Mouse (Mus musculus): ENCODE results near the gene R3hcc1l.

R3hcc1l gene

DNA sequence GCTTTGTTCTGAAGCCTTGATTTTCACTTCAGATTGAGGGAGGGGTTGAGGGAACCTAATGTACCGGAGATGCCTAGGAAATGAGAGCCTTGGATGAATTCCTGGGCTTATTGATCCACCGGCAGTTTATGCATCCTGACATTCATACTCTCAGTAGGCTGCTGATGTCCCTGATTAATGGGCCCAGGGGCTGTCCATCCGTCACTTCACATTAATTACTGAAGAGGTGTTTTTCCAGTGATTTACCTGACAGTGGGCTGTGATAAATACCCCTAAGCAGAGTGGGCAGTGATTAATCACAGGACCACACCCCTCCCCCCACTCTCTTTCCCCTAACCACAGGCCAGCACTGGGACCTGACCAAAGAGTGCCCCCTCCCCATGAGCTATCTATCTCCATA lies 22.1 kb downstream of the R3hcc1l start:
- no peak for DNase-seq (ENCODE audit: low spot score in 2 of 2)

DNA sequence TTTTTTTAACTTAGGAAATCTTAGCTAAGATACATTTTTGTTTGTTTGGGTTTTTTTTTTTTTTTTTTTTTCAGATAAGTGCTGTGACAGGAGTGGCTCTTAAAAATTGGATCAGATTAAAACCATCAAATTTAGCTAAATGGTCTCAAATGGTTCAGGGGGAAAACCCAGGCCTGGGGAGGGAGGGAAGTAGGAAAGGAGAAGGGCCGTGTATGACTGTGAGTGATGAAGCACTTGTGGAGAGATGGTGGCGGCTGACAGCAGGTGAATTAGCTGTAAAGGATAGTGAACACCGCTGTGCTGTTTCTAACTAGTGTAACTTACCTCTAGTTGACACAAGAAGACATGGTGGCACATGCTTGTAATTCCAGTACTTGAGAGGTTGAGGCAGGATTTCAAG lies 40.1 kb downstream of the R3hcc1l start:
- DNase-seq (ENCODE audit: low spot score in 2 of 2), result no peak

DNA sequence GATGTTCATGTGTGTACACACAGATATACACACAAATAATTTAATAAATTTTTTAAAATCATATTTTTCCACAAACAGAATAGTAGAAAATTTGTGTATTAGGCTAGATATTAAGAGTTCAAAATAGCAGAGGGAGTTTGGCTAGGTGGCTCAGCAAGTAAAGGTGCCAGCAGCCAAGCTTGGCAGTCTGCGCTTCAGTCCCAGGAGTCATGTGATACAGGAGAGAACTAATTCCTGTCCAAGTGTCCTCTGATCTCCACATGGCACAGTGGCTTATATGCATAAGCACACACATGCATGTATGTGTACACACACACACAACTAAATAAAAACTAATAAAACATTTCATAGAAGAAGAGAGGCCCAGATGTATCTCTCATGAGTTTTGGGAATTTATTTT lies 43.4 kb downstream of the R3hcc1l start:
- DNase-seq (ENCODE audit: low spot score in 2 of 2), result no peak

DNA sequence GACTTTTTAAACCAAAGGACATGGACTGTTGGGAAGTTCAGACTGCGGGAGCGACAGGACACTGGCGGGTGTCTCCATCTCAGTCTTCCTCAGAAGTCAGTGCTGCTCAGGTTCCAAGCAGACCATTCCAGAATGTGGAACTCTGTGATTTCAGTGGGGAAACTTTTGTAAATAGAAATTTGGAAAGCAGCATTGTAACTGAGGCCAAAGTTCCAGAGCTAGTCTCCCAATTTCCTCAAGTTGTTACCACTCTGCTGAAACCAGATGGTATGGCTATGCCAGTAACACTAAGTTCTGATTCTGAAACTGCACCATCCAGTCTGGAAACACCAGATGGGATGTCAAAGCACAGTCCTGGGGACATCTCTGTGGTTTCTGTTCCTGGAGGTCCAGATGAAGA lies 44.4 kb downstream of the R3hcc1l start:
- no peak for DNase-seq (ENCODE audit: low spot score in 2 of 2)

DNA sequence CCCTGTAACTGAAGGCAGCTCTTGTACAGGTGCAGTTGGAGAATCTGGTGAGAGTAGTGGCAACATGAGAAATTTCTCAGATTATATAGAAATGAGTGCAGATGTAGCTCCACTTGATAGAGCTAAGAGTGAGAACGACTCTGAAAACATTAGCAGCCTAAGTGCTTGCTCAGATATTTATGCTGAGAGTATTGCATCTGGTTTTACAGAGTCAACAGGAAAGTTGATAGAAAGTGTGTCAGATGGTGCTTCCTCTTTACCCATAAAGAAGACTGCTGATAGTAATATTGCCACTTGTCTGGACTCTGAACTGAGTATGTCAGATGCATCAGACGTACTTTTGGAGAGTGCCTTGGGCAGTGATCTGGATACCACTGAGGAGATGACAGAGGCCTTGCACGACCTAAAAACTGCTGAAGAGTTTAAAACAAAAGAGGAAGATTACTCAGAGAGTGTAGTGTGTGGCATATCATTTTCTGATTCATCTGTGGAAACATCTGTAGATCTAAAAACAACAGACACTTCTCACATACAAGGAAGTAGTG lies 45.2 kb downstream of the R3hcc1l start:
- no peak for DNase-seq (ENCODE audit: low spot score in 2 of 2)

DNA sequence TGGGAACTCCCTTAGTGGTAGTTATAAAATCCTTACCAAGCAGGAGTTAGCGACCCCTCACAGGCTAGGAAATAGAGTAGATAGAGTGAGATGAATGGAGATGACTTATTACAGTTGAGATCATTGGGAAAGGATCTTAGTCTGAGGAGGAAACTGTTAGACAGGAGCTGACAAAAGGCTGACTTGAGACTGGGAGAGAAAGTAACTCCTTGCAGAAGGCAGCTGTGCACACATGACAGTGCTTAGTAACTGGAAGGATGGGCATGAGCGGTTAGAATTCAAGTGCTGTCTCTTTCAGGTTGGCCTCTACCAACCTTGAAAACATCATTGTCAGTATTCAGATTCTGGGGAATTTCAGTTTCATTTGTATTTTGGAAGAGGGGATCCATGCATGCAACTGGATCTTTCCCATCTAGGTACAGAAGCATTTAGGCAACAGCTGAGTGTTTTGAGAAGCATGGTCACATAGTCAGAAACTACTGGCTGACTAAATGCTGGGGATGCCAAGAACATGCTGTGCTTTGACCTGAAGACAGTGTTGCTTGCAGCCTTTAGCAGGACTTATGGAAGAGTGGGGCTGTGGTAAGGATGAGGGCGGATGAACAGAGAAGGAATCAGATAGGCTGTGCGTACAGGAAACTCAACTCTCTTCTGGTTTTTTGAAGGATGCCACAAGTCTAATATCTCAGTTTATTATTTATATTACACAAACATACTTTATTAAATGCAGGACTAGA lies 47.9 kb downstream of the R3hcc1l start:
- DNase-seq (ENCODE audit: low spot score in 2 of 2), result no peak

DNA sequence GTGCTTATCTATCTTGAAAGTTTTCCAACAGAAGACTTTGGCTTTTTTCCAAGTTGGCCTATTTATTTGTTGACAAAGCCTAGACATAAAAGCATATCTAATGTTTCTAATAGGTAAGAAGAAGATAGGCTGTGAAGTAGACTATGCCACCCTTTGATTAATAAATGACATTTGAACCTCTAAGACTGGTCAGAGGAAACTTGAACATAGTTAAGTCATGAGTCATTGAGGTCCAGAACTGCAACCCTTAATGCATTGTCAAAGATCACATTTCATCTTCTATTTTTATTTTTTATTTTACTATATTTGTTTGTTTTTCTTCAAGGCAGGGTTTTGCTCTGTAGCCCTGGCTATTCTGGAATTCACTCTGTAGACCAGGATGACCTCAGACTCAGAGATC lies 48.5 kb downstream of the R3hcc1l start:
- no peak for DNase-seq (ENCODE audit: low spot score in 2 of 2)

DNA sequence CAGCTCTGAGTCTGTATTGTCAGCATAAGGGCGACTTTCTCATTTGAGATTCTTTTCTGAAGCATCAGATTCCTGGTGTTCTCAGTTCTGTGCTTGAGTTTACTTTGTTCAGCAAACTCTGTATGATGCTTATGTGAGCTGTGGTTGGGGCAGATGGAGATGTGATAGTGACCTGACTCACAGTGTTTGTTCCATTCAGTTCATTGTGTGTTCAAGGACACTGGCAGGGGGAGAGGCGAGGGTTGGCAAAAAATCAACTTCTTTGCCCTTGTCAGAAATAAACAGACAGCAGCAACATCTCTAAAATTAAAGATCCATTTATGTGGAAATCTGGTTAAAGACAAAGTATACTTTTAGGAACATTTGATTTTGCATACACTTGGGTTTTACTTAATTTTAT lies 50.5 kb downstream of the R3hcc1l start:
- no peak for DNase-seq (ENCODE audit: low spot score in 2 of 2)

DNA sequence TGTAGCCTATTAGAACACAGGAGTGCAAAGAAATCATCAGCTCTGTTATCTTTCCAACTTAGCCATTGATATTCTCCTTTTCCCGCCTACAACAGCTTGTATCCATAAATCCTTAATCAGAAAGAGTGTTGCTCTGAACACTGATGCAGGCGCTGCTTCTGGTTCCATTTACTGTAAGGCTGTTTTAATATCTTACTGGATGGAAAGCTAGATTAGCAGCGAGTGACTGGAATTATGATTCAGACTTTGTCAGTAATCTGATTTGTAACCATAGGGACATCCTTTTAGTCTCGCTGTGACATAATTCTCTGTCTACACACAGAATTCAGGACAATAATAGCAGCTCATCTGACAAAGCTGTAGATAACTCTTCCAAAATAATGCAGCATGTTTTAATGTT lies 52.7 kb downstream of the R3hcc1l start:
- DNase-seq (ENCODE audit: low spot score in 2 of 2), result no peak

DNA sequence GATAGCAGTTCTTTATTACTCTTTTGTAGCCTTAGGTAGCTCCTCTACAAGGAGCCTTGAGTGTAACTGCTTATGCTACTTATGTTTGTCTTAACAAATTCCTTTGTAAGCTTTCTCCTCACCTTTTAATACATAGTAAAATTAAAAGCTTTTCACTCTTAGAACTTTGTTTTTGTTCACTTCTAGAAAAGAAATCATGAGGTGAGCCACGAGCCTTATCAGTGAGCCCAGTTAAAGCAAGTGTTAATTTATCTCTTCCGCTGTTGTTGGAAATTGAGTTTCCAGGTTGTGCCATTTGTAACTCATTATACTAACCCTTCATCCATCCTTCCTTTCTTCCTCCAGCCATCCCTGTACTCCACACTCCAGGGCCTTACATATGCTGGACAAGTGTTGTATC lies 56.8 kb downstream of the R3hcc1l start:
- no peak for DNase-seq (ENCODE audit: low spot score in 2 of 2)

DNA sequence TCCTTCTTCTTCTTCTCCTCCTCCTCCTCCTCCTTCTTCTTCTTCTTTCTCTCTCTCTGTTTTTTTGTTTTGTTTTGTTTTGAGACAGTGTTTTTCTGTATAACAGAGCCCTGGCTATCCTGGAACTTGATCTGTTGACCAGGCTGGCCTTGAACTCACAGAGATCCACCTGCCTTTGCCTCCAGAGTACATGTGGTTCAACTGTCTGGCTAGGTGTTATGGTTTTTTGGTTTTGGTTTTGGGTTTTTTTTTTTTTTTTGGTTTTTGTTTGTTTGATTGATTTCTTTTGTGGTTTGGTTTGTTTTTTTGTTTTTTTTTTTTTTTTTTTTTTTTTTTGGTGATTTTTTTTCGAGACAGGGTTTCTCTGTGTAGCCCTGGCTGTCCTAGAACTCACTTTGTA lies 58.3 kb downstream of the R3hcc1l start:
- DNase-seq (ENCODE audit: low spot score in 2 of 2), result no peak

DNA sequence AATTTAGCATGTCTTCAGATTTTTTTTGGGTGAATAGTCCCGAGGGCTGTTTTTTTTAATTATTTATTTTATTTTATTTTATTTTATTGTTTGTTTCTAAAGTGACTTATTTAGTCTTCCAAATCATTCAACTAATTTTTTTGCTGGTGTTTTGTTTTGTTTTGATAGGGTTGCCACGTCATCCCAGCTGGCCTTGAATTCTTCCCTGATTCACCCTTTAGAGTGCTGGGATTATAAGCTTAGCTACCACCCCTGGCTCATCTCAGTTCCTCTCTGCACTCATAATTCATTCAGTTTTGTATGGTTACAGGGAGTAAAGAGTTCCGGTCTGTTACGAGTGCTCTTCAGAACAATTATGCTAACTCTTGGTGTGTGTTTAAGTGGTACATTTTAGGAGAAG lies 60.1 kb downstream of the R3hcc1l start:
- no peak for DNase-seq (ENCODE audit: low spot score in 2 of 2)

DNA sequence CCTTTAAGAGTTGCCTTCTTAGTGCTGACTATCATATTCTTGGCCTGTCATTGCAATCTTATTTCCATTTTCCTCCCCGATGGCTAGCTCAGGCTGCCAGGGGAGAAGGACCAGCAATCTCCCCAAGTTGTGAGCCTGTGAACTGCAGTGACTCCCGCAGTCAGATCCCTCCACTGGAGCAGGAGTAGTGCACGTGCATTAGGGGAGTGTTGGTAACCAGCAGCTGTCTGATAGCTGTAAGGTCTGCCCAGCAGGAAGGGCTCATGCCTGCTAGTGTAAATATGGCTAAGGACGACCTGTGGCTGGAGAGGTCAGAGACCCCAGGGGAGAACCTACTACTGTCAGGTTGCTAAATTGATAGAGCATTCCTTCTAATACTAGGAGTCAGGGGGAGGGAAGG lies 62.1 kb downstream of the R3hcc1l start:
- no peak for DNase-seq (ENCODE audit: low spot score in 2 of 2)

DNA sequence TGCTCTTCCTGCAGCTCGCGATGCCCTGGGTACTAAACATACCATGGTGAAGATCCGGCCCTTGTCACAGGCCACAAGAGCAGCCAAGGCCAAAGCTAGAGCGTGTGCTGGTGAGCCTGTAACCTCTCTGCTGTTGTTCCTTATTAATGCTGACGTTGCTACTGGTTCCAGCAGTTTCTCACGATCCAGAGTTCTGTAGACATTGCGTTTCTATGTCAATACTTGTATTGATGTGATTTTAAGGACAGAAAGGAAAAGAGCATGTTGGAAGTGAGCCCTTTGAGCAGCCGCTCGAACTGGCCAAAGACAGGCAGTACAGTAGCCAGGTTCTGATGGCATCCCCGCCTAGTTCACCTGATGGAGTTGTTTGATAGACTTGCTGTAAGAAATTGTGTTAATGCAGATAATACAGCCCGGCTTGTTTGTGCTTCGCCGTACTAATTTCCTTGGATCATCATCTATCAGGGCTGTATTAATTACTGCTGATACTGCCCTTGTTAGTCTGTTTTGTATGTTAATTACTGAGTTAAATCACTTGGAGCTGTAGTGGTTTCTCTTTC lies 64.3 kb downstream of the R3hcc1l start:
- no peak for DNase-seq (ENCODE audit: low spot score in 2 of 2)

DNA sequence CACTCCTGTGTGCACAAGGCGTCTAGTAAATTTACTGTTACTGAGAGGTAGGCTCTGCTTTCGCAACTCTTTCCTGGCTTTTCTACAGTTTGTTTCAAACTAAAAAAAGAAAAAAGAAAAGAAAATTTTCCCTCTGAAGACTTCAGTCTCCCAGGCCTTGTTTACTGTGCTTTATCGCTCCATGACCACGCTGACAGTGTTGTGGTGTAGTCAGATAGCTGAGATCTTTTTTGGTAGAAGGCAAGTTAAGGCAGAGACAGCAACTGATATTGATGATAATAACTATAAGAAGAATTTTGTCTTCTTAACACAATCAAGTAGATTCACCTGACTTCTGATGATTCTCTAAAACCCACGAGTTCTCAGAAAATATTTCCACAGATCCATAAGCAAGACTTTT lies 65.1 kb downstream of the R3hcc1l start:
- DNase-seq (ENCODE audit: low spot score in 2 of 2), result no peak

DNA sequence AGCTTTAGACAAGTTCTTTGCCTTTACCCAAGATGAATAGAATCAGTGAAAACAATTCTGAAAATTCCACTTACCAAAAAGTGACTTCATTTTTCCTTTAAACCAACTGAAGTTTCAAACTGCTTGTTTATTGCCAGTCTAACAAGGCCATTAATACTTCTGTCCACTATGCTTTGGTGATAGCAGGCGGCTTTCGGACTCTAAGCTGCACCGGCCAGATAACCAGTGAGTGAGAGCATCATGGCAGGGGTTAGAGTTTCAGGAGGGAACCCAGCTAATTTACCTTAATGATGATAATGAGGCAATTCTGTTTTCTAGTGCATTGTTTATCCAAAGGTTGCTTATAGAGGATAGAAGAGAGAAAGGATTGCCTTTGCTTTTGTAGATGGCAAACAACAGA lies 65.6 kb downstream of the R3hcc1l start:
- no peak for DNase-seq (ENCODE audit: low spot score in 2 of 2)

DNA sequence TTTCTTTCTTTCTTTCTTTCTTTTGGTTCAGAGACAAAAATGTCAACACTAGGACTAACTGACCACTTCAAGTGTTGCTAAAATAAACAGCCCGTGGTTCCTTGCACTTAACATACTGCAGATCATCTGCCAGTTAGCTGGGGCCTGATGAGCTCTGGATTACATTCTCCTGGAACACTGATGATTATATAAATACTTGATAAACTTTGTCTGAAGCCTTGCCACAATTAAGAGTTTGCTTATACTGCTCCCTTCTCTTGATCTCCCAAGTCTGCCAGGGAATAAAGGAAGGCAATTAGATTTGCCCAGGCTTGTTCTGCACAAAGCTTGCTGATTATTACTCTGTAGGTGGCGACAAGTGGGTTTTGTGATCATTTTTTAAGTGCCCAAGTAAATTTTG lies 69.1 kb downstream of the R3hcc1l start:
- DNase-seq (ENCODE audit: low spot score in 2 of 2), result no peak

DNA sequence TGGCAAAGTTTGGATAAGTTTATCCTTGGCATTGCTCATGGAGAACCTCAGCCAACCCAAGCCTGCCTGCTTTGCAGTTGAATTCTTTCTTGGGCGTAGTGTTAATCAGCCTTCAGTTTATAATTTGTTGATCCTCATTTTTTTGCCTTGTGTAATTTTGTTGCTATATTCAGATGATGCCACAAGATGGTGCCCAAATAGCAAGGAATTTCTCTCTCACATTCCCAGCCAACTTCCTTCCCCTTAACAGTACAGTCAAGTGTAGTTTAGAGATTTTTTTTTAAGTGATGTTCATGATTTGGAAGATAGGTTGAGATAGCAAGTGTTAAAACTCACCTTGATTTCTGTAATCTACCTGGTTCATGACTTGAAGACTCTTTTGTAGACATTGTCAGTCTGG lies 70.7 kb downstream of the R3hcc1l start:
- no peak for DNase-seq (ENCODE audit: low spot score in 2 of 2)

DNA sequence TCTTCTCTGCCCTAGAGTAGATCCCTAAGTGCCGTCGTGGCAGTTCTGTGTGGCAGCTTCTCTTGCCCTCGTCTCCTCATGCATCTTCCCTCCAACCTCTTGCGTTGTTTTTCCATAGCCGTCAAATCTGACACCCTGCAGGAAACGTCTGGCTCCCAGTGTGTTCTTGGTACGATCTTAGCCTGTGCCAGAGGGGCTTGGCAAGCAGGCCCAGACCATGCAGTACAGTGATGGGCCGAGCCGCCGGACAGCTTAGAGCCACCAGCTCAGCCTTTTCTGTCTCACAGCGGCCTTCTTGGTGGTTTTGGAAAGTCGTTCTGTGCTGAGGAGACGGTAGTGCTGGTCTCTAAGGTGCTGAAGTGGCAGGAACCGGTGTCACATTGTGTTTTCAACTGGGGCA lies 73.0 kb downstream of the R3hcc1l start:
- no peak for DNase-seq (ENCODE audit: low spot score in 2 of 2)

DNA sequence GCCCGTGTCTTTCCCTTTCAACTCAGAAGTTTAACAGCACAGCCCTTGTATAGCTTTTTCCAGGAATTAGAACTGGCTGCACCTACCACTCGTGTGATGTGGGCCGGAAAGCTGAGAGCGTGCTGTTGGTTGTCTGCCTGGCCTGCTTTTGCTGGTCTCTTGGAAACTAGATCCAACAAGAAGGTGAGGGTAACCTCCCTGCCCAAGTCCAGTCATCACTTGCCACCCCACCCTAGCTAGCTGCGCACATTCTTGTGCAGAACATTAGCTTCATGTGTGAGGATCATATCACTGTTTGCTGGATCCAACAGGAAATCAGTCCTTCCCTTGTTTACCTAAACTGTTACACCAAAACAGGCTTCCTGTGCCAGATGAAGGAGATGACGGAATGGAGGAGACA lies 74.9 kb downstream of the R3hcc1l start:
- no peak for DNase-seq (ENCODE audit: low spot score in 2 of 2)

DNA sequence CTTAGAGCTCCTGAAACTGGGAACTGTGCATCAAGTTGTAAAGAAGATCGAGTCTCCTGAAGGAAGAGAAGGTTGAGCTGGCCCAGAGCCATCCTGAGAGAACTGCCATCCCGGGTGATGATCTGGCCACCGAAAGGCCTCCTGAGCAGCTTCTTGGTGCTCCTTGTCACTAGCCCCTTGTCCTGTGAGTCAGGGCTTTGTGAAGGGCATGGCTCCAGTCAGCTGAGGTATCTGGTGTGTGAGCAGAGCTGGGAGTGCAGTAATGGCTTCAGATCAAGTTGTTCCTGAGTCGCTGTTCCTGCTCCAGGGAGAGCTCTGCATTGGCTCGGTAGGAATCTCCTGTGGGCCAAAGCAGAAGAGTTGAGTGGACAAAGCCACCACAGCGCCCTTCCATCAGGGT lies 76.5 kb downstream of the R3hcc1l start:
- no peak for DNase-seq (ENCODE audit: low spot score in 2 of 2)

DNA sequence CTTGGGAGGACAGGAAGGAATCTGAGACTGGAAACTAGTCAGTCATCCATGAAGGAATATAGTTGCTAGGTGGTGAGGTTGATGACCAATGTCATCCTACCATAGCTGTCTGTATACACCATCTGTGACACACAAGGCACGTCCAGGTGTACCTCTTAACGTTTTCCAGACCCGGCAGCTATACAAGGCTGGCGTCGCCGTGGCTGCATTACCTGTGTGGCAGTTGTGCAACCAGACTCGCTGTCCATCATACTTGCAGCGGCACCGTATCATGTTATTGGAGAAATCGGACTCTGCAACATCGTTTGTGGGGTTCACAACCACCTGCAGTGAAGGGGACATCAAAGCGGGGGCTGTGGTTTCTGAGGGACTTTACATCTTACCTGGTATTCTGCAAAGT lies 78.7 kb downstream of the R3hcc1l start:
- no peak for DNase-seq (ENCODE audit: low spot score in 2 of 2)

DNA sequence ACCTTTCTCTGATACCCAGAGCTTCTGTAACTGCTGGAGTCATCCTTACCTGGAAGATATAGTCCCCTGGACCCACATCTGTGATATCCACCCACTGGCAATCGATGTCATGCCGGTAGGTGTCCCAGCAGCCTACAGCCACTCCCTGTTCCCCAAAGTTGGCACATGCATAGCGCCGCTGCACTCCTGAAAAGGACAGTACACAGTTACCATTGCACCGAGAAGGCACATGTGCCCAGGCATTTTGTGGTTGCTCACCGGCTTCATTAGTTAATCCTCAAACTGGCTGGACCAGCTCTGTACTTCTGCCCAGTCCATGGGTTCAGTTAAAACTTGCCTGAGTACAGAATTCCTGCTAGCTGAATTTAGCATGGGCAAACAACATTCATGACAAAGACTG lies 79.3 kb downstream of the R3hcc1l start:
- no peak for DNase-seq (ENCODE audit: low spot score in 2 of 2)

DNA sequence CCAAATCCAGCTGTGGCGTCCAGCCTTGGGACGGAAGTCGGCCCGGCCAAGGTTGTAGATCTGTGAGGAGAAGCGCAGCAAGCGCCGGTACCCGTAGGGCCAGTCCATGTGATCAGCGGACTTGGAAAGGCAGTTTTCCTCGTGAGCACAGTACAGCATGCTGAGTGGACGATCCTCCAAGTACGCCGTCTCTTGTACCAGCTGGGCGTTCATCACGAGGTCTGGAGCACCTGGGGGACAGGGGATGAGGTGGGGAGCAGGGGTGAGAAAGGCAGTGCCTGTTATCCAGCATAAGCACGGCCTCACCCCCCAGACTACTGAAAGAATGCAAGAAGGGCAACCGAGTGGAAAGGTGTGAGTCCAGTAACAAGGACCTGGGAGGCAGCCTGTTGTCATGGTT lies 81.3 kb downstream of the R3hcc1l start:
- no peak for DNase-seq (ENCODE audit: low spot score in 2 of 2)

Measured in frontal cortex, postnatal 25 days (tissue).